Mouse (Mus musculus): ENCODE results near the gene Sfmbt1. TPM values are rescaled to one million over a fixed set of nuclear protein-coding genes. Genes with fewer than 3 reads are reported as not detected.

Gene Sfmbt1
- polyA plus RNA-seq, 1 experiment from 2014 or later: 13.4 TPM

GRCm38 (mm10) chr14:30857990-30858389 is 143.3 kb downstream of the Sfmbt1 start:
- Histone ChIP-seq H3K9ac (no peak overlapping the region), H3K4me3 (replicated peaks) (no peak overlapping the region), H3K4me2 (replicated peaks) (no peak overlapping the region), H3K36me3 (no peaks in the 10 kb centered on the region), H3K4me1 (no peaks in the 10 kb centered on the region), H3K9me3 (replicated peaks) (no peaks in the 10 kb centered on the region), H3K27me3 (no peaks in the 10 kb centered on the region), H3K27ac (replicated peaks) (no peak overlapping the region)
- WGBS: 75% methylated on average over 4 of the region's 4 CpGs
- ATAC-seq (ENCODE audit: insufficient number of reproducible peaks, low FRiP score, low TSS enrichment, low read depth): no peak

- H3K27ac ChIP-seq (replicated peaks): no peak overlapping the region
- no peaks in the 10 kb centered on the region for H3K27me3 ChIP-seq
- H3K9ac ChIP-seq: no peak overlapping the region
- no peak overlapping the region for H3K4me3 ChIP-seq (replicated peaks)
- no peak overlapping the region for H3K4me2 ChIP-seq (replicated peaks)
- peaks cover 12% of the 10 kb centered on the region; the same call in 1 of the 2 replicates for H3K36me3 ChIP-seq
- no peaks in the 10 kb centered on the region for H3K4me1 ChIP-seq
- no peaks in the 10 kb centered on the region for H3K9me3 ChIP-seq (replicated peaks)
- WGBS: 72% methylated on average over 16 of the region's 16 CpGs
- no peak for ATAC-seq (ENCODE audit: insufficient number of reproducible peaks, low FRiP score, low TSS enrichment, low read depth)
These were observed 146.9 kb downstream of the Sfmbt1 start for GRCm38 (mm10) chr14:30861421-30862125.

- WGBS: 73% methylated on average over 9 of the region's 9 CpGs
These were observed 147.7 kb downstream of the Sfmbt1 start for GRCm38 (mm10) chr14:30862368-30862767.

GRCm38 (mm10) chr14:30865311-30865710 is 150.7 kb downstream of the Sfmbt1 start:
- no peak for ATAC-seq (ENCODE audit: insufficient number of reproducible peaks, low FRiP score, low TSS enrichment, low read depth)

More at GRCm38 (mm10) chr14:30862368-30862767, 147.7 kb downstream of the Sfmbt1 start:
- Histone ChIP-seq H3K9ac (no peak overlapping the region), H3K4me1 (no peaks in the 10 kb centered on the region), H3K27me3 (no peaks in the 10 kb centered on the region), H3K9me3 (replicated peaks) (no peaks in the 10 kb centered on the region), H3K36me3 (peaks cover 15% of the 10 kb centered on the region; the same call in 1 of the 2 replicates), H3K27ac (replicated peaks) (no peak overlapping the region), H3K4me3 (replicated peaks) (no peak overlapping the region), H3K4me2 (replicated peaks) (no peak overlapping the region)
- no peak for ATAC-seq (ENCODE audit: insufficient number of reproducible peaks, low FRiP score, low TSS enrichment, low read depth)

GRCm38 (mm10) chr14:30867042-30867441 is 152.4 kb downstream of the Sfmbt1 start:
- Histone ChIP-seq H3K4me1 (0 out of 2 replicates have a peak, but pooled peaks cover 7% of the 10 kb centered on the region), H3K9ac (no peak overlapping the region), H3K4me2 (replicated peaks) (no peak overlapping the region), H3K27me3 (no peaks in the 10 kb centered on the region), H3K4me3 (replicated peaks) (no peak overlapping the region), H3K36me3 (peaks cover 33% of the 10 kb centered on the region; the same call in 1 of the 2 replicates), H3K27ac (replicated peaks) (no peak overlapping the region), H3K9me3 (replicated peaks) (no peaks in the 10 kb centered on the region)
- 28% methylated on average over 5 of the region's 5 CpGs for WGBS
- ATAC-seq (ENCODE audit: insufficient number of reproducible peaks, low FRiP score, low TSS enrichment, low read depth): no peak

More at GRCm38 (mm10) chr14:30865311-30865710, 150.7 kb downstream of the Sfmbt1 start:
- Histone ChIP-seq H3K9me3 (replicated peaks) (no peaks in the 10 kb centered on the region), H3K27ac (replicated peaks) (no peak overlapping the region), H3K36me3 (peaks cover 21% of the 10 kb centered on the region; the same call in 1 of the 2 replicates), H3K4me1 (0 out of 2 replicates have a peak, but pooled peaks cover 7% of the 10 kb centered on the region), H3K4me3 (replicated peaks) (no peak overlapping the region), H3K27me3 (no peaks in the 10 kb centered on the region), H3K9ac (no peak overlapping the region), H3K4me2 (replicated peaks) (no peak overlapping the region)
- 72% methylated on average over 3 of the region's 3 CpGs for WGBS

- WGBS: 90% methylated on average over 10 of the region's 10 CpGs
- Histone ChIP-seq H3K4me2 (replicated peaks) (no peak overlapping the region), H3K27ac (replicated peaks) (no peak overlapping the region), H3K36me3 (peaks cover 51% of the 10 kb centered on the region), H3K9me3 (replicated peaks) (no peaks in the 10 kb centered on the region), H3K27me3 (no peaks in the 10 kb centered on the region), H3K4me1 (0 out of 2 replicates have a peak, but pooled peaks cover 7% of the 10 kb centered on the region), H3K9ac (no peak overlapping the region), H3K4me3 (replicated peaks) (no peak overlapping the region)
- ATAC-seq (ENCODE audit: insufficient number of reproducible peaks, low FRiP score, low TSS enrichment, low read depth): no peak
These were observed 154.2 kb downstream of the Sfmbt1 start for GRCm38 (mm10) chr14:30868826-30869225.

- WGBS: 69% methylated on average over 8 of the region's 8 CpGs
- ATAC-seq (ENCODE audit: insufficient number of reproducible peaks, low FRiP score, low TSS enrichment, low read depth): no peak
- Histone ChIP-seq H3K4me2 (replicated peaks) (no peak overlapping the region), H3K9ac (no peak overlapping the region), H3K4me1 (0 out of 2 replicates have a peak, but pooled peaks cover 7% of the 10 kb centered on the region), H3K27me3 (no peaks in the 10 kb centered on the region), H3K36me3 (peaks cover 50% of the 10 kb centered on the region), H3K4me3 (replicated peaks) (no peak overlapping the region), H3K9me3 (replicated peaks) (no peaks in the 10 kb centered on the region), H3K27ac (replicated peaks) (peak overlapping the region; percentile 69; the same call in 1 of the 2 replicates)
These were observed 154.7 kb downstream of the Sfmbt1 start for GRCm38 (mm10) chr14:30869391-30869801.

GRCm38 (mm10) chr14:30870206-30871147 is 155.8 kb downstream of the Sfmbt1 start:
- 0 out of 2 replicates have a peak, but pooled peaks cover 7% of the 10 kb centered on the region for H3K4me1 ChIP-seq
- no peak overlapping the region for H3K9ac ChIP-seq
- no peaks in the 10 kb centered on the region for H3K27me3 ChIP-seq
- peaks cover 51% of the 10 kb centered on the region for H3K36me3 ChIP-seq
- H3K4me3 ChIP-seq (replicated peaks): no peak overlapping the region
- no peaks in the 10 kb centered on the region for H3K9me3 ChIP-seq (replicated peaks)
- no peak for ATAC-seq (ENCODE audit: insufficient number of reproducible peaks, low FRiP score, low TSS enrichment, low read depth)
- WGBS: 76% methylated on average over 25 of the region's 25 CpGs
- H3K4me2 ChIP-seq (replicated peaks): no peak overlapping the region
- peak overlapping the region; percentile 69 for H3K27ac ChIP-seq (replicated peaks)

Other genes with a start within 250 kb of the Sfmbt1 start
- gene Dcp1a, start 235.3 kb upstream of the Sfmbt1 start, polyA plus RNA-seq (2015; fragmentation: Nextera tagmentation; extraction: Ambion mirVana): 23.3 and 25.7 TPM in 2 replicates
- 4.1 and 4.2 TPM in 2 replicates for gene Cacna1d, start 223.4 kb upstream of the Sfmbt1 start, polyA plus RNA-seq (2015; fragmentation: Nextera tagmentation; extraction: Ambion mirVana)
- 197 and 204 TPM in 2 replicates for gene Tkt, start 166.5 kb upstream of the Sfmbt1 start, polyA plus RNA-seq (2015; fragmentation: Nextera tagmentation; extraction: Ambion mirVana)
- 56.1 and 63.5 TPM in 2 replicates for gene Prkcd, start 88.6 kb upstream of the Sfmbt1 start, polyA plus RNA-seq (2015; fragmentation: Nextera tagmentation; extraction: Ambion mirVana)
- gene Rft1, start 60.5 kb upstream of the Sfmbt1 start, polyA plus RNA-seq (2015; fragmentation: Nextera tagmentation; extraction: Ambion mirVana): 15.8 and 18.6 TPM in 2 replicates
- gene Tmem110, start 110.7 kb downstream of the Sfmbt1 start, polyA plus RNA-seq (2015; fragmentation: Nextera tagmentation; extraction: Ambion mirVana): 27.0 and 29.1 TPM in 2 replicates
- gene Mustn1, start 164.4 kb downstream of the Sfmbt1 start, polyA plus RNA-seq (2015; fragmentation: Nextera tagmentation; extraction: Ambion mirVana): 20.0 and 29.0 TPM in 2 replicates
- not detected in 2 replicates for gene Itih4, start 171.6 kb downstream of the Sfmbt1 start, polyA plus RNA-seq (2015; fragmentation: Nextera tagmentation; extraction: Ambion mirVana)
- gene Itih3, start 208.9 kb downstream of the Sfmbt1 start, polyA plus RNA-seq (2015; fragmentation: Nextera tagmentation; extraction: Ambion mirVana): 0.07 and 0.12 TPM in 2 replicates
- not detected in 2 replicates for gene Itih1, start 228.4 kb downstream of the Sfmbt1 start, polyA plus RNA-seq (2015; fragmentation: Nextera tagmentation; extraction: Ambion mirVana)
- gene Nek4, start 236.5 kb downstream of the Sfmbt1 start, polyA plus RNA-seq (2015; fragmentation: Nextera tagmentation; extraction: Ambion mirVana): 12.6 and 13.8 TPM in 2 replicates